Mouse (Mus musculus) cortical plate, adult 2 months (tissue): ENCODE measurements at regions not wholly inside any gene's neighbourhood (a gene's known extent, or its start where the extent isn't known, plus 50 kb on each side); places are given as distances from the start of the nearest gene placed in this dataset.

ENCODE experiments used
- H3K27ac ChIP-seq: fragments of 200-500 bp; 2 replicates; pipeline ENCODE4 v1.5.1; 2012; ENCODE audit warnings: low read length, control low read depth, inconsistent platforms; ENCODE audit not compliant: insufficient read depth
- H3K4me1 ChIP-seq: fragments of 200-500 bp; 2 replicates; pipeline ENCODE4 v1.6.1; 2011; ENCODE audit warnings: low read length; ENCODE audit not compliant: control insufficient read depth, insufficient read depth
- H3K4me3 ChIP-seq: fragments of 200-500 bp; 2 replicates; pipeline ENCODE4 v1.5.1; 2011; ENCODE audit warnings: mild to moderate bottlenecking, low read length, control low read depth; ENCODE audit not compliant: insufficient read depth
- CTCF ChIP-seq: fragments of 200-500 bp; IDR thresholded peaks from 2 replicates; pipeline ENCODE4 v1.5.1; 2011; ENCODE audit warnings: mild to moderate bottlenecking, control low read depth, low read length; ENCODE audit not compliant: insufficient read depth; ENCODE audit errors: extremely low read depth
- POLR2A ChIP-seq: fragments of 200-500 bp; IDR thresholded peaks from 2 replicates; pipeline ENCODE4 v1.6.1; 2011; ENCODE audit warnings: mild to moderate bottlenecking, low read length, control low read depth; ENCODE audit not compliant: insufficient read depth; ENCODE audit errors: extremely low read depth

DNA sequence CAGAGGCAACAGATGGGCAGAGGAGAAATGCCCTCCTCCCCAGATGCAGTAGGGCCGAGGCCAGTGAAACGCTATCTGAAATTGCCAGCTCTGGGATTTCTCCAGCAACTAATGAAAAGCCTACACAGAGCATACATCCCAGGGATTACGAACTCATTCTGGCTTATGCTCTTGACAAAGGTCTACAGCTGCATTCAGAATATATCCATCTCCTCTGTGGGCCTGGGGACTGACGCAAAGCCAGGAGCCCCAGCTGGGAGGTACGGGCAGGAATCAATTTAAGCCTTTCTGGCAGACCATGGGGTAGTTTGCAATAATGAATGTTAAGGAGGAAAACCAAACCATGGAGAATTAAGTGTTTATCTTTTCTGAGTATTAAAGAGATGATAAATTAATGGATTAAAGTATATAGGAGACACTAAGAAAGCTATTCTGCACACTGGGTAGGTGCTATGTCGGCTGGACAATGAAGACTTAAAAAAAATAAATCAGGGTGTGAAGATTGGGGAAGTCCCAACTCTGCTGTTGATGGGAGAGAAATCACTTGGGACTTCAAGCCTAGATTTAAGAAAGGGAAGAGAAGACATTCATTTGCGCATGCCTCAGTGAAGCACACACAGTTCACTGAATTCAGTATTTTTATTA is 120.5 kb downstream of the Tas2r134 start:
- no peaks in the 10 kb centered on the region for H3K4me1 ChIP-seq
- H3K4me3 ChIP-seq, result no peak overlapping the region
- H3K27ac ChIP-seq, result no peak overlapping the region
- TF ChIP-seq CTCF, result no peak
- no peak for TF ChIP-seq POLR2A

DNA sequence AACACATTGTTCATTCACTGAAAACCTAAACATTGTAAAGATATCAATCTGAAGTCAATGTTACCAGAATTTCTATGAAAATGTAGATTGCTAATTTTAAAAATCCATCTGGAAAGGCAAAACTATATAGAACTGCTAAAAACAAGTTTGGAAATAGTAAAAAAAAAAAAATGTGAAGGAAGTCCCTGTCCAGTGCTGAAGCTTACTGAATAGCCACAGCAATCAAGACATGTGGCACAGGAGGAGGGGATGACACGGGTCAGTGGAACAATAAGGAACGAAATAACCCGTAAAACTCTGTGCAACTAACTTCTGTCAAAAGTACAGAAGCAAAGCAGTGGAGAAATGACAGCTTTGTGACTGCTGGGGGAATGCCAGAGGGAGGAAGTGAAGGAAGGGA is 121.9 kb downstream of the Tas2r134 start:
- H3K27ac ChIP-seq, result no peak overlapping the region
- TF ChIP-seq POLR2A (no peak), CTCF (no peak)
- H3K4me3 ChIP-seq, result no peak overlapping the region
- no peaks in the 10 kb centered on the region; the same call in 1 of the 2 replicates for H3K4me1 ChIP-seq

DNA sequence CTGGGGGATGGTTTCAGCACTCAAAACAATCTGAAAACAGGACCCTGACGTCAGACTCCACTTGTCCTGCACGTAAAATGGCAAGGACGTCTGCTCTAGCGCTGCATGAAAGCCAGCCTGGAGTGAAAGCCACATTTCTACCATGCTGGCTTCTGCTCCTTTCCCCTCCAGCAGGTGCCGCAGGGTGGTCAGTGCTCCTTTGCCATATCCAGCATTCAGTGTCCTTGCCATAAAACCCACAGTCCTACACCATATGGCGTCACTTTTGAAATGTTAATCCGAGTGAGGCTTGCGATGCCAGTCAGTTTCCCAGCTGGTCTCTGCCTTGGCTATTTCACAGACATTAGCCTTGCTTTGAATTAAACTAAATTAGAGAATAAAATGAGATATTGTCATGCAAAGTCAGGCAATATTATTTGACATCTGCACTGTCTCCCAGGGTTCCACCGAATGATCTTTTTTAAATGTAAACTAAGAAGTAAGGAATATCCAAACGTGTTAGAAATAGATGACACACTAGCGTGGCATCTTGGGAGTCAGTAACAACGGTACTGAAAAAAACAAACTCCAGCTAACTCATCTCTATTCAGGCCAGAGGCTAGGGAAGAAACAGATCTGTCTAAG is 125.7 kb downstream of the Tas2r134 start:
- H3K4me3 ChIP-seq, result no peak overlapping the region
- no peak overlapping the region for H3K27ac ChIP-seq
- H3K4me1 ChIP-seq, result no peaks in the 10 kb centered on the region; the same call in 1 of the 2 replicates
- no peak for TF ChIP-seq CTCF
- no peak for TF ChIP-seq POLR2A

- H3K27ac ChIP-seq, result no peak overlapping the region
- no peak for TF ChIP-seq CTCF
- TF ChIP-seq POLR2A, result no peak
- H3K4me1 ChIP-seq, result no peaks in the 10 kb centered on the region; the same call in 1 of the 2 replicates
- H3K4me3 ChIP-seq, result no peak overlapping the region
Measured at GRCm38 (mm10) chr2:51753565-51754031, 126.3 kb downstream of the Tas2r134 start.

GRCm38 (mm10) chr2:51757361-51757760 is 130.1 kb downstream of the Tas2r134 start:
- no peak for TF ChIP-seq POLR2A
- no peak for TF ChIP-seq CTCF
- Histone ChIP-seq H3K27ac (no peak overlapping the region), H3K4me1 (no peaks in the 10 kb centered on the region; the same call in 1 of the 2 replicates), H3K4me3 (no peak overlapping the region)

GRCm38 (mm10) chr2:51758093-51758492 is 130.8 kb downstream of the Tas2r134 start:
- TF ChIP-seq CTCF (no peak), POLR2A (no peak)
- Histone ChIP-seq H3K4me1 (no peaks in the 10 kb centered on the region; the same call in 1 of the 2 replicates), H3K4me3 (no peak overlapping the region), H3K27ac (no peak overlapping the region)

DNA sequence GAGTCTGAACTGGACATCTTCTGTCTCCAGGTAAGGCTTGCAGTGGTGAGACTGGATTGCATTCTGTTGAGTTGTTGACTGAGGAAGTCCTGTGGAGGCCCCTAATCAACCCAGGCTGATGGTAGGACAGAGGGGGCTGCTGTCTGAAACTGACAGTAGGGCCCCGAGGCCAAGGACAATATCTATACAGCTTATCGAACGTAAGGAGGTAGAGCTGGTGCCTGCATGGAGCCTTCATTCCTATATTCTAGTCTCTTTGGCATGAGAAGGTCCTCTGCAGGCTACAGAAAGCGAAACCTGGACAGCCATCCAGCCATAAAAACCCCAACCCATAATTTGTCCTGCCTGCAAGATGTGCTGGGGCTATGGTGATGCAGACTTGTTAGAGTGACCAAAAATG is 135.6 kb downstream of the Tas2r134 start:
- Histone ChIP-seq H3K4me1 (no peaks in the 10 kb centered on the region), H3K27ac (no peak overlapping the region), H3K4me3 (no peak overlapping the region)
- TF ChIP-seq CTCF, result no peak
- TF ChIP-seq POLR2A, result no peak

- Histone ChIP-seq H3K4me1 (peaks cover 2% of the 10 kb centered on the region; the same call in 1 of the 2 replicates), H3K27ac (no peak overlapping the region), H3K4me3 (no peak overlapping the region)
- no peak for TF ChIP-seq POLR2A
- no peak for TF ChIP-seq CTCF
Measured at GRCm38 (mm10) chr2:51767507-51768135, 140.3 kb downstream of the Tas2r134 start.

GRCm38 (mm10) chr2:51768298-51769271 is 141.3 kb downstream of the Tas2r134 start:
- no peak for TF ChIP-seq POLR2A
- TF ChIP-seq CTCF, result no peak
- Histone ChIP-seq H3K27ac (no peak overlapping the region), H3K4me3 (no peak overlapping the region), H3K4me1 (peaks cover 2% of the 10 kb centered on the region; the same call in 1 of the 2 replicates)
